Mouse (Mus musculus) limb, embryonic 11.5 days (tissue): ENCODE measurements around the gene Lrrc4. TPM values are rescaled to one million over a fixed set of nuclear protein-coding genes. Genes with fewer than 3 reads are reported as not detected.

ENCODE experiments used
- polyA plus RNA-seq: library from polyadenylated mRNA; unstranded; fragments of >200 nt; fragmentation: Nextera tagmentation; extraction: Ambion mirVana; gene quantifications from 2 replicates; pipeline ENCODE4 v1.2.1, GENCODE M21; 2014

Lrrc4 gene
- polyA plus RNA-seq, 1 experiment from 2014 or later = 0.48 TPM

Other genes starting within 250 kb of the Lrrc4 start
- gene Lep, start 228.5 kb upstream of the Lrrc4 start, polyA plus RNA-seq = not detected in 2 replicates